Mouse (Mus musculus) bone marrow macrophage, adult 2 months (primary cell): Measurements from ENCODE around the gene Tbce. TPM values are rescaled to one million over a fixed set of nuclear protein-coding genes. Genes with fewer than 3 reads are reported as not detected.

Experiments used
- H3K27ac ChIP-seq: 2 replicates; pipeline ENCODE4 v1.5.1; 2012; ENCODE audit warnings: low read depth, low read length; ENCODE audit not compliant: insufficient read depth
- H3K4me1 ChIP-seq: 2 replicates; pipeline ENCODE4 v1.6.1; 2012; ENCODE audit warnings: low read length; ENCODE audit not compliant: control insufficient read depth, insufficient read depth
- H3K4me3 ChIP-seq: 2 replicates; pipeline ENCODE4 v1.5.1; 2012; ENCODE audit warnings: mild to moderate bottlenecking, low read length, moderate library complexity; ENCODE audit not compliant: insufficient read depth
- CTCF ChIP-seq: IDR thresholded peaks from 2 replicates; pipeline ENCODE4 v1.5.1; 2012; ENCODE audit warnings: low read depth, mild to moderate bottlenecking, low read length, moderate library complexity
- POLR2A ChIP-seq: IDR thresholded peaks from 2 replicates; pipeline ENCODE4 v1.6.1; 2012; ENCODE audit warnings: mild to moderate bottlenecking, low read depth, low read length, borderline replicate concordance
- polyA plus RNA-seq: library from polyadenylated mRNA; stranded (reverse); fragments of >200 nt; gene quantifications from 2 replicates; pipeline ENCODE4 v1.2.4, GENCODE M21; 2012; ENCODE audit not compliant: missing spikeins, insufficient read depth, insufficient read length

Tbce gene
- polyA plus RNA-seq, 1 experiment, result 65.1 TPM

DNA sequence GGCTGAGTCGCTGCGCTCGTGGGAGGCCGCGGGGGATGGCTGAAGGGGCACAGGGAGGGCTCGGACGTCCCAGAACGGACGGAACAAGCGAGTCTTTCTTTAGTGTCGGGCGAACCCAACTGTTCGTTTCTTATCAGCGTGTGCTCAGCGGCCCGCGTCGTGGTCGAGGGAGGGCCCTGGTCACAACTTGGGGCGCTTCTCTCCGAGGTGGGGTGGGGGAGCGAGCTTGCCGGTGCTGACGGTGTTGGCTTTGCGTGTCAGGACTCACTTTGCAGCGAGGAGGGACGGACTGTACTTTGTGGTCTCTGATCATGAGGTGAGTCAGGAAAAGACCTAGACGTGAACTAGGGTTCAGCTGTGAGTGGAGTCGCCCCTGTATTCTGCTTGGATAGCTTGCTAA is 84.5 kb downstream of the Tbce start:
- peak overlapping the region; percentile 72 for H3K4me3 ChIP-seq
- TF ChIP-seq POLR2A, result no peak
- TF ChIP-seq CTCF, result no peak
- H3K4me1 ChIP-seq, result peaks cover 7% of the 10 kb centered on the region
- H3K27ac ChIP-seq, result no peak overlapping the region

DNA sequence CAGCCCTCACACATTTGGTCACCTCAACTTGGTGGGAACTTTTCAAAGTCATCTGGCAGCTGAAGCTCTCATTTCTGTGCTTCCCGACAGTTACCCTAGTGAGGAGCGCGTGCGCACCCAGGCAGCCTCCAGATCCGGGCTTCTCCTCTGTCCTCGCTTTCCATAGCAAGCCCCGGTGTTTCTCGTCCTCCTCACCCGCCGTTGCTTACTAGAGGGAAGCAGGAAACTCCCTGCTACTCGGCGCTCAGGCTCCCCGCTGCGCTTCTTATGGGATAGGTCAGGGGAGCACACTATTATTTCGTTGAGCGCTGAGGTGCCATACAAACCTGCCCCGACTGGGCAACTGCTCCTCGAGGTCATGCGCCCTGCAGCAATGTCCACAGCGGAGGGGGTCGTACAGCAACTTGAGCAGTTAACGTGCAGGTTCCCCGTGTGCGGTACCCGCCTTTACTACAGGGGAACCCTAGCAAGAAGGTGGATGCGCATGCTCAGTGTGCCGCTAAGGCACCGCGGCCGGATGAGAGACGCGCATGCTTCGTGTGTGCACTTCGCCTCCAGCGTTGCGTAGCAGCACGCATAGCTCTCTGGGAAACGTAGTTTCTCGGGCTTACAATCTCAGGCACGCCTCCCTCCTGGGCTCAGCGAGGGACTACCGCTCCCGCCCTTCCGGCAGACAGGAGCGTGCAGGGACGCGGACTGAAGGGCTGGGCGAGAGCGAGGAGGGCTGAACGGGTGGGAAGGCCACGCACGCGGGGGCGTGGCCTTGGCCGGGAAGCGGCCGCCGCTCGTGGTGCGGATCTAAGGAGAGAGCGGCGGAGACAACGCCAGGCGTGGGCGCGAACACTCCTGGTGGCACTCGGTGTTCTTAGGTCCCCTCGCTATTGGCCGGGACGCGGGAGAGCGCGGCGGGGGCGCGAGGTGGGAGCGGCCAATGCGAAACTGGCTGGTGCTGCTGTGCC is 85.3 kb downstream of the Tbce start, which contains the start of gene B3galnt2:
Gene B3galnt2, plus strand, starts transcription at position 596 of the 959 bp plus-strand sequence.
- H3K4me3 ChIP-seq, result peak within 1 kb of the TSS; percentile 83
- H3K4me1 ChIP-seq, result peaks cover 7% of the 10 kb centered on the region
- TF ChIP-seq POLR2A, result peak; percentile 68; the same call in 1 of the 2 replicates
- TF ChIP-seq CTCF, result 0 out of 2 replicates have a peak, but pooled peaks have one; percentile 14
- peak within 1 kb of the TSS; percentile 44 for H3K27ac ChIP-seq

Other genes with a start within 250 kb of the Tbce start
- 9.8 and 11.5 TPM in 2 replicates for gene B3galnt2, start 85.2 kb downstream of the Tbce start, polyA plus RNA-seq
- gene Arid4b, start 23.6 kb upstream of the Tbce start, polyA plus RNA-seq, result 28.0 and 32.5 TPM in 2 replicates
- gene Ggps1, start 23.9 kb upstream of the Tbce start, polyA plus RNA-seq, result 26.6 and 29.9 TPM in 2 replicates